Comparison of ENCODE assay signal across 25 mouse cellular contexts in genomic region chr10:28225536-28226075, GRCm38 (mm10).
DNase-seq lines count a peak whose midpoint lies in the region; ATAC-seq and TF ChIP-seq lines count a peak whose summit lies in the region.
"Had no signal": no experiment of that assay in that cellular context is flagged by ENCODE, and none has a peak within 500 bp of the region (broad histone marks: within the 10 kb centered on the region; RNA-seq: fewer than 3 reads in every experiment).

No protein-coding gene starts in this region.

- no peaks in the 10 kb centered on the region for H3K36me3 ChIP-seq in limb, embryonic 11.5 days (ENCODE audit: control insufficient read depth, insufficient read depth, low read length)
- no peaks in the 10 kb centered on the region for H3K36me3 ChIP-seq in limb, embryonic 10.5 days
- H3K36me3 ChIP-seq in stomach, postnatal 0 days (ENCODE audit: control insufficient read depth, insufficient read depth, low read length), result no peaks in the 10 kb centered on the region
- no peaks in the 10 kb centered on the region for H3K36me3 ChIP-seq in midbrain, embryonic 13.5 days
- H3K36me3 ChIP-seq: hindbrain, embryonic 13.5 days; liver, embryonic 12.5 days; midbrain, embryonic 12.5 days; neural tube, embryonic 12.5 days had no signal

- ATAC-seq in limb, embryonic 11.5 days (ENCODE audit: insufficient number of reproducible peaks, low FRiP score, low TSS enrichment, low read depth), result 0 out of 2 replicates have a peak, but pooled peaks have one; percentile 51
- ATAC-seq in stomach, postnatal 0 days (ENCODE audit: low FRiP score, low TSS enrichment), result peak; percentile 38; the same call in 1 of the 2 replicates
- ATAC-seq in midbrain, embryonic 13.5 days, result no peak
- ATAC-seq: forebrain, postnatal 0 days; inflammation-experienced regulatory T-cells, adult 6 months; liver, embryonic 12.5 days had no signal

- 3% methylated on average over 5 of the region's 5 CpGs for WGBS in limb, embryonic 11.5 days
- 5% methylated on average over 5 of the region's 5 CpGs for WGBS in limb, embryonic 10.5 days
- WGBS in stomach, postnatal 0 days, result 27% methylated on average over 5 of the region's 5 CpGs
- WGBS in midbrain, embryonic 13.5 days, result 64% methylated on average over 5 of the region's 5 CpGs

- no peak overlapping the region for H3K4me3 ChIP-seq in limb, embryonic 11.5 days (ENCODE audit: low read depth, low read length)
- no peak overlapping the region for H3K4me3 ChIP-seq in limb, embryonic 10.5 days
- H3K4me3 ChIP-seq in stomach, postnatal 0 days (ENCODE audit: low read depth, low read length), result no peak overlapping the region
- H3K4me3 ChIP-seq in midbrain, embryonic 13.5 days (replicated peaks), result no peak overlapping the region
- H3K4me3 ChIP-seq: hindbrain, embryonic 13.5 days; left cerebral cortex, adult 2 months; liver, embryonic 12.5 days; midbrain, embryonic 12.5 days; neural tube, embryonic 12.5 days had no signal

- no peak for TF ChIP-seq EP300 in stomach, postnatal 0 days (optimal IDR thresholded peaks at IDR 0.05)

- H3K27ac ChIP-seq in limb, embryonic 11.5 days (replicated peaks; ENCODE audit: low read depth, low read length), result no peak overlapping the region
- H3K27ac ChIP-seq in limb, embryonic 10.5 days, result no peak overlapping the region
- 0 out of 2 replicates have a peak overlapping the region, but pooled peaks have one; percentile 37 for H3K27ac ChIP-seq in stomach, postnatal 0 days (replicated peaks)
- no peak overlapping the region for H3K27ac ChIP-seq in midbrain, embryonic 13.5 days
- H3K27ac ChIP-seq: hindbrain, embryonic 13.5 days; left cerebral cortex, adult 2 months; liver, embryonic 12.5 days; midbrain, embryonic 12.5 days; neural tube, embryonic 12.5 days had no signal

- no peaks in the 10 kb centered on the region for H3K27me3 ChIP-seq in limb, embryonic 11.5 days (ENCODE audit: control insufficient read depth, insufficient read depth, low read length)
- H3K27me3 ChIP-seq in limb, embryonic 10.5 days (ENCODE audit: low read depth, poor library complexity, severe bottlenecking), result no peaks in the 10 kb centered on the region
- H3K27me3 ChIP-seq in stomach, postnatal 0 days (ENCODE audit: control insufficient read depth, insufficient read depth, low read length), result no peaks in the 10 kb centered on the region
- no peaks in the 10 kb centered on the region for H3K27me3 ChIP-seq in midbrain, embryonic 13.5 days
- H3K27me3 ChIP-seq: hindbrain, embryonic 13.5 days; liver, embryonic 12.5 days; midbrain, embryonic 12.5 days; neural tube, embryonic 12.5 days had no signal

- DNase-seq in limb, embryonic 11.5 days (ENCODE audit: low spot score), result peak; percentile 37
- no peak for DNase-seq in limb, embryonic 10.5 days (ENCODE audit: low spot score)
- DNase-seq in embryo, embryonic 11.5 days (ENCODE audit: low read depth, low spot score), result peak; percentile 3
- peak; percentile 52 for DNase-seq in forelimb bud, embryonic 11.5 days (ENCODE audit: low read depth, low spot score)
- no peak for DNase-seq in stomach, postnatal 0 days (ENCODE audit: low spot score)
- DNase-seq in layer of hippocampus, adult 9-10 months (ENCODE audit: low spot score), result no peak
- DNase-seq: adrenal gland, adult 8-10 months; cerebellum, adult 18-20 months; cerebellum, postnatal 36 days; forebrain, postnatal 0 days; gastrocnemius, postnatal 25 days; heart, postnatal 36 days; kidney, adult 2 months; kidney, postnatal 4 days; lung, adult 2 months; lung, postnatal 14 days; retina, postnatal 1 day; thymus, postnatal 25 days had no signal

- H3K4me2 ChIP-seq in limb, embryonic 11.5 days (ENCODE audit: low read depth, severe bottlenecking), result no peak overlapping the region; the same call in 1 of the 2 replicates
- no peak overlapping the region for H3K4me2 ChIP-seq in stomach, postnatal 0 days (replicated peaks; ENCODE audit: low read depth)
- H3K4me2 ChIP-seq in midbrain, embryonic 13.5 days (replicated peaks), result no peak overlapping the region
- H3K4me2 ChIP-seq: hindbrain, embryonic 13.5 days; liver, embryonic 12.5 days; midbrain, embryonic 12.5 days; neural tube, embryonic 12.5 days had no signal

- no peak overlapping the region for H3K9ac ChIP-seq in limb, embryonic 11.5 days (ENCODE audit: low read length)
- no peak overlapping the region for H3K9ac ChIP-seq in stomach, postnatal 0 days (ENCODE audit: low read length)
- H3K9ac ChIP-seq in midbrain, embryonic 13.5 days (replicated peaks), result no peak overlapping the region
- H3K9ac ChIP-seq: forebrain, postnatal 0 days; hindbrain, embryonic 13.5 days; liver, embryonic 12.5 days; midbrain, embryonic 12.5 days; neural tube, embryonic 12.5 days had no signal

- H3K9me3 ChIP-seq in limb, embryonic 11.5 days (ENCODE audit: control insufficient read depth, low read length), result no peaks in the 10 kb centered on the region
- H3K9me3 ChIP-seq in limb, embryonic 10.5 days (replicated peaks), result no peaks in the 10 kb centered on the region
- no peaks in the 10 kb centered on the region for H3K9me3 ChIP-seq in stomach, postnatal 0 days (ENCODE audit: control insufficient read depth, low read length)
- no peaks in the 10 kb centered on the region for H3K9me3 ChIP-seq in midbrain, embryonic 13.5 days
- H3K9me3 ChIP-seq: hindbrain, embryonic 13.5 days; liver, embryonic 12.5 days; midbrain, embryonic 12.5 days; neural tube, embryonic 12.5 days had no signal

- TF ChIP-seq CTCF in stomach, postnatal 0 days (IDR thresholded peaks at IDR 0.05; ENCODE audit: low read depth), result no peak

- H3K4me1 ChIP-seq in limb, embryonic 11.5 days (ENCODE audit: control insufficient read depth, insufficient read depth, low read length), result peaks cover 7% of the 10 kb centered on the region; the same call in 1 of the 2 replicates
- H3K4me1 ChIP-seq in limb, embryonic 10.5 days, result peaks cover 33% of the 10 kb centered on the region
- H3K4me1 ChIP-seq in stomach, postnatal 0 days (replicated peaks; ENCODE audit: control insufficient read depth, insufficient read depth), result no peaks in the 10 kb centered on the region; the same call in 1 of the 2 replicates
- H3K4me1 ChIP-seq in midbrain, embryonic 13.5 days (replicated peaks), result peaks cover 6% of the 10 kb centered on the region
- H3K4me1 ChIP-seq: liver, embryonic 12.5 days; neural tube, embryonic 12.5 days had no signal

Comparison
In these comparisons a context has a peak if more than half of its experiments do, and no peak if none do; other contexts are left out.
1. DNase-seq: peak in limb, embryonic 11.5 days (single experiment), embryo, embryonic 11.5 days (single experiment) and forelimb bud, embryonic 11.5 days (single experiment); none in limb, embryonic 10.5 days (single experiment), stomach, postnatal 0 days (single experiment) and layer of hippocampus, adult 9-10 months (single experiment).